Mouse (Mus musculus): ENCODE measurements at regions not wholly inside any gene's neighbourhood (a gene's known extent, or its start where the extent isn't known, plus 50 kb on each side); places are given as distances from the start of the nearest gene placed in this dataset.

DNA sequence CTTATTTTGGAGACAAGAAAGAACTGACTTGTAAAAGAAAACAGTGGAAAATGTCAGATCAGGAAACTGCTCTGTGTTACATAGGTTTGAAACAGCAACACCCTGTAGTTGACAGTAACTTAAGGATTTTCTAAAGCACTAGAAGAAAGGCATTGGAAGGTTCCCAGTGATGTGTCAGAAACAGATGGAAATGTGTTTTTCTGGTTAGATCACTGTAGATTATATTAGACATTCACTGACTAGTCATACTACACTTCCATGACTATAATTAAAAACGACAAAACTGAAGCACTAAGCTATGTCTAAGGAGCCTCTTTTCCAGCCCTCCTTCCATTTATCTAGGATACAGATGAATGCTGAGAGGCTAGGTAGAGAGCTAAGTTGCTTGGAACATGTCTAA is 59.1 kb upstream of the Apob start:
- intact Hi-C loops (cut with DNase I) = no loop called here
- TF ChIP-seq CTCF (IDR thresholded peaks at IDR 0.05) = no peak
- Histone ChIP-seq H3K4me3 (no peak overlapping the region), H3K27ac (no peak overlapping the region)
- no peak for DNase-seq (ENCODE audit: extremely low spot score in 1 of 2, low spot score in 2 of 2)

DNA sequence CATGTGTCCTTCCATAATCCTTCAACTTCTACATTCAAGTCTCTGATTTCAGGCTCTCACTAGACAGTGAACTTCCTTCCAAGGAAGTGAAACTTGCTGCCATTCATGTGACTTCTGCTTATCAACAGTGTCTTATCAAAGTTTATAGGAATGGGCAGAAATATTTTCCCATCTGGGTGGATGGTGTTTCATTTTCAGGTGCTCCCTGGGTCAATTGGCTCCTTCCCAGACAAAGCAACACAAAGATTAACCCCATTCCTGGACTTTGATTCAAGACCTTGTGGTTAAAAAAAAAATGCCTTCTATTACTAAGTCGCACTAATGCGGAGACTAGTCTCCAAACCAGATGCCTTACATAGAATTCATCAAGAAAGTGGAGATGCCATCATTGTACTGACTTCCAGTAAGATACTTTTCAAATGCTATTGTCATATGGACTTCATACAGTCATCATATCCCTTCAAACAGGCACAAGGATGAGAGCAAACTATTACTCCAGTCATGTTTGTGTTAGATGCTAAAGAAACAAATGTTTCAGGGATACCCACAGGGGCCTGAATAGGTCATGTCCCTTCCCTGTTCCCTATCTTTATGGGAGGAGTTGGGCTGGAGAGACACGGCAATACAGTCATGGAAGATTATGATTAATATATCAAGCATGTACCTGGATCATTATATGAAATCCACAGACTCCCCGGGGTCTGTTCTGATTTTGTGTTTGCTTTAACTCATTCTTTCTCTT is 58.3 kb upstream of the Apob start:
- no peak for TF ChIP-seq CTCF (IDR thresholded peaks at IDR 0.05)
- H3K4me3 ChIP-seq = no peak overlapping the region

DNA sequence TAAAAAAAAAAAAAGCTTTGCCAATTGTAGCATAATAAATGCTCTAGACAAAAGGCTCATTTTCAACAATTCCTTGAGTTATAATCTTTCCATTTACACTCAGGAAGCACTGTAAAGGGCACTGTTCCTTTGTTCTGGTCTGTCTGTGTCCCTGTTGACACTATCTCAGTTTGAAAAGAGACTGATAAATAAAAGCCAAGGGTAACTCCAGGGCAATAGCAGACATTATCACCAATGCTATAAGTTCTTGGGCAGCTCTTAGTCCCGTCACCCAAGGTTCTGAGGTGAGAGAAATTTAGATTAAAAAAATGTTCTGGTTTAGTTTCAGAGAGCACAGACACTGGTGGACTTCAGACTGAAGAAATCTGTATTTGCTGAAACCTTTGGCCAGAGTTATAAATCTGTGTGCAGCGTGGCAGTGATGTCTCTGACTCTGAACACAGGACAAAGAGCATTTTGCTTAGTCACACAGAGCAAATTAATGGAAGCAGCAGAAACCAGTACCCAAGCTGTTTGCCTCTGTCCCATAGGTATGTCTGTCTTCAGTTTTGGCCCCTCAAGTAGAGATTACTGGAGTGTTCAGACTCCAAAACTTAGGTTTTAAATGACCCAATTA is 57.6 kb upstream of the Apob start:
- Histone ChIP-seq H3K27ac (no peak overlapping the region), H3K4me3 (no peak overlapping the region)
- TF ChIP-seq CTCF (IDR thresholded peaks at IDR 0.05) = no peak
- intact Hi-C loops (cut with DNase I) = no loop called here
- DNase-seq (ENCODE audit: extremely low spot score in 1 of 2, low spot score in 2 of 2) = no peak

More for the DNA sequence above, 58.3 kb upstream of the Apob start:
- DNase-seq (ENCODE audit: extremely low spot score in 1 of 2, low spot score in 2 of 2) = no peak
- intact Hi-C loops (cut with DNase I) = no loop called here
- H3K27ac ChIP-seq = no peak overlapping the region

DNA sequence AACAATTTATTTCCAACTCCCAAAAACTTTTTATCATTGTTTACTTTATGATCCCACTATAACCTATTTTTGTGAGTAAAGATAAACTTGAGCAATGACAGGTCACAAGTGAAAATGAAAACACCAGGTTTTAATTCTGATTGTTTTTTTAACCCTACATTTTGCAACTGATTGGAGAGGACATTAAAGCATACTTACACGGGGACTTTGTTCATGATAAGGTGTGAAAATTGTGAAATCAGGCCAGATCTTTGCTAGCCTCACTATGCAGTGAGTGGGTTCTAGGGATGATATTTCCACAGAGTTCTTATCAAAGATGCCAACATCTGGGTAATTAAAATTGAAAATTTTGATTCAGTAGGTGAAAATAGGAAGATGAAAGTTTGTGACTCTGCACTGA is 56.6 kb upstream of the Apob start:
- DNase-seq (ENCODE audit: extremely low spot score in 1 of 2, low spot score in 2 of 2) = no peak
- no peak for TF ChIP-seq CTCF (IDR thresholded peaks at IDR 0.05)
- intact Hi-C loops (cut with DNase I) = no loop called here

More for the DNA sequence above, 56.6 kb upstream of the Apob start:
- no peak overlapping the region for H3K27ac ChIP-seq
- no peak overlapping the region for H3K4me3 ChIP-seq
